Mouse (Mus musculus) small intestine, adult 2 months (tissue): ENCODE data around the gene Folr1. TPM values are rescaled to one million over a fixed set of nuclear protein-coding genes. Genes with fewer than 3 reads are reported as not detected.

Experiments used
- H3K27ac ChIP-seq: fragments of 200-500 bp; 2 replicates; pipeline ENCODE4 v1.5.1; 2012; ENCODE audit warnings: low read depth, low read length, control low read depth, inconsistent platforms; ENCODE audit not compliant: insufficient read depth
- H3K27me3 ChIP-seq: fragments of 200-500 bp; 2 replicates; pipeline ENCODE4 v1.6.1; 2012; ENCODE audit warnings: mild to moderate bottlenecking, moderate library complexity, low read length, inconsistent platforms; ENCODE audit not compliant: control insufficient read depth, insufficient read depth
- H3K36me3 ChIP-seq: fragments of 200-500 bp; 2 replicates; pipeline ENCODE4 v1.6.1; 2012; ENCODE audit warnings: mild to moderate bottlenecking, low read length, control low read depth, inconsistent platforms; ENCODE audit not compliant: control insufficient read depth, insufficient read depth
- H3K4me1 ChIP-seq: fragments of 200-500 bp; 2 replicates; pipeline ENCODE4 v1.6.1; 2012; ENCODE audit warnings: low read length, inconsistent platforms, mixed read lengths; ENCODE audit not compliant: control insufficient read depth, insufficient read depth, insufficient read length
- H3K4me3 ChIP-seq: fragments of 200-500 bp; 2 replicates; pipeline ENCODE4 v1.5.1; 2012; ENCODE audit warnings: low read depth, mild to moderate bottlenecking, control low read depth, inconsistent platforms, low read length, moderate library complexity
- CTCF ChIP-seq: fragments of 200-500 bp; IDR thresholded peaks from 2 replicates; pipeline ENCODE4 v1.5.1; 2012; ENCODE audit warnings: low read depth, mild to moderate bottlenecking, control low read depth, inconsistent platforms, low read length, moderate library complexity, mixed read lengths; ENCODE audit not compliant: insufficient replicate concordance, insufficient read length; ENCODE audit errors: extremely low read depth
- POLR2A ChIP-seq: fragments of 200-500 bp; IDR thresholded peaks from 2 replicates; pipeline ENCODE4 v1.6.1; 2012; ENCODE audit warnings: low read depth, mild to moderate bottlenecking, control low read depth, inconsistent platforms, low read length, moderate library complexity
- WGBS: fragments of 180-500 bp; shearing (Covaris S2); methylation state at CpG from one replicate; pipeline ENCODE4 v1.1.7; 2018; 5-methylcytosine and 5-hydroxymethylcytosine counted together
- polyA plus RNA-seq: library from polyadenylated mRNA; depleted of rRNA; stranded (reverse); fragments of >200 nt; gene quantifications from 2 replicates; pipeline ENCODE4 v1.2.3, GENCODE M21; 2012

Gene Folr1
- polyA plus RNA-seq, 1 experiment = 0.84 TPM

- Histone ChIP-seq H3K27ac (peak overlapping the region; percentile 90), H3K36me3 (peaks cover 19% of the 10 kb centered on the region), H3K4me3 (peak overlapping the region; percentile 96), H3K27me3 (no peaks in the 10 kb centered on the region), H3K4me1 (no peaks in the 10 kb centered on the region; the same call in 1 of the 2 replicates)
- under 1% methylated on average over 20 of the region's 20 CpGs for WGBS
- TF ChIP-seq CTCF (0 out of 2 replicates have a peak, but pooled peaks have one; percentile 7), POLR2A (no peak)
Measured at GRCm38 (mm10) chr7:101837154-101837605, 33.4 kb downstream of the Folr1 start.

GRCm38 (mm10) chr7:101836271-101837153, 34.1 kb downstream of the Folr1 start:
- H3K4me1 ChIP-seq = no peaks in the 10 kb centered on the region; the same call in 1 of the 2 replicates
- peaks cover 26% of the 10 kb centered on the region for H3K36me3 ChIP-seq
- H3K4me3 ChIP-seq = peak overlapping the region; percentile 96
- under 1% methylated on average over 63 of the region's 63 CpGs for WGBS
- H3K27ac ChIP-seq = peak overlapping the region; percentile 90
- H3K27me3 ChIP-seq = no peaks in the 10 kb centered on the region
- peak; percentile 10; the same call in 1 of the 2 replicates for TF ChIP-seq POLR2A
- no peak for TF ChIP-seq CTCF

- no peaks in the 10 kb centered on the region; the same call in 1 of the 2 replicates for H3K4me1 ChIP-seq
- H3K27me3 ChIP-seq = no peaks in the 10 kb centered on the region
- no peak overlapping the region for H3K27ac ChIP-seq
- H3K4me3 ChIP-seq = no peak overlapping the region
- peaks cover 35% of the 10 kb centered on the region for H3K36me3 ChIP-seq
- WGBS = 40% methylated on average over 5 of the region's 5 CpGs
- no peak for TF ChIP-seq POLR2A
- 0 out of 2 replicates have a peak, but pooled peaks have one; percentile 4 for TF ChIP-seq CTCF
Measured at GRCm38 (mm10) chr7:101835457-101836109, 35.0 kb downstream of the Folr1 start.

- Histone ChIP-seq H3K27me3 (no peaks in the 10 kb centered on the region), H3K4me3 (no peak overlapping the region), H3K27ac (no peak overlapping the region), H3K36me3 (peaks cover 40% of the 10 kb centered on the region), H3K4me1 (no peaks in the 10 kb centered on the region; the same call in 1 of the 2 replicates)
- TF ChIP-seq CTCF (no peak), POLR2A (no peak)
- WGBS = 78% methylated on average over 3 of the region's 3 CpGs
Measured at GRCm38 (mm10) chr7:101834903-101835302, 35.7 kb downstream of the Folr1 start.

GRCm38 (mm10) chr7:101833916-101834584, 36.5 kb downstream of the Folr1 start:
- TF ChIP-seq CTCF (no peak), POLR2A (no peak)
- H3K27me3 ChIP-seq = no peaks in the 10 kb centered on the region
- H3K36me3 ChIP-seq = peaks cover 48% of the 10 kb centered on the region
- no peak overlapping the region for H3K4me3 ChIP-seq
- H3K27ac ChIP-seq = no peak overlapping the region
- no peaks in the 10 kb centered on the region; the same call in 1 of the 2 replicates for H3K4me1 ChIP-seq
- WGBS = 85% methylated on average over 3 of the region's 3 CpGs

- Histone ChIP-seq H3K27ac (no peak overlapping the region), H3K4me3 (no peak overlapping the region), H3K27me3 (no peaks in the 10 kb centered on the region), H3K36me3 (peaks cover 55% of the 10 kb centered on the region), H3K4me1 (no peaks in the 10 kb centered on the region; the same call in 1 of the 2 replicates)
- WGBS = 81% methylated on average over 5 of the region's 5 CpGs
- TF ChIP-seq CTCF (no peak), POLR2A (no peak)
Measured at GRCm38 (mm10) chr7:101833352-101833751, 37.2 kb downstream of the Folr1 start.
